Mouse (Mus musculus) liver, embryonic 14.5 days (tissue): ENCODE measurements around the gene Tas2r135.

Source experiments
- CTCF ChIP-seq: IDR thresholded peaks from 2 replicates; pipeline ENCODE4 v1.5.1; 2016; ENCODE audit warnings: antibody characterized with exemption, low read depth, control low read depth
- EP300 ChIP-seq: IDR thresholded peaks from 2 replicates; pipeline ENCODE4 v1.6.1; 2016; ENCODE audit warnings: antibody characterized with exemption, low read depth

DNA sequence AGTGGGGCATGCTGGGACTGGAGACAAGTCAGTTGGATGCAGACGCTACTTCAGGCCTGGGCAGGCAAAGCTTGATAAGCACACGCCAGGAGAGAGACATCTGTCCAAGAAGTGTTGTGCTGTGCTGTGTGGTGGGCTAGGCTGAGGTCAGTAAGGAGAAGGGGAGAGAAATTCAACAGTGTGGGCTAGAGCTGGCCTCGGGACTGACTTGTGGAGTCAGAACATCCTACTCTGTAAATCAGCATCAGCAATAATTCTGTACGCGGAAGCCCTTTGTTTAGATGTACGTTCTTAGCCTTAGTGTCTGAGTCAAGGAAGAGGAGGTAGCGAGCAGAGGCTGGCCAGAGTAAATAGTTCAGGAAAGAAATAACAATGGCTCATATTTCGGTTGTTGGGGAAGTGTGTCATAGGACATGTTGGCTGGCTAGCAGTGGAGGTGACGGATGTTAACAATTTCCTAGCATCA lies 23.3 kb upstream of the Tas2r135 start:
- TF ChIP-seq CTCF, result no peak
- TF ChIP-seq EP300, result no peak
